Mouse (Mus musculus): Measurements from ENCODE around the gene Slc30a2. TPM values are rescaled to one million over a fixed set of nuclear protein-coding genes. Genes with fewer than 3 reads are reported as not detected.

Slc30a2 gene
- polyA plus RNA-seq, 1 experiment from 2014 or later, result not detected

- 23% methylated on average over 12 of the region's 12 CpGs for WGBS
- H3K4me2 ChIP-seq, result peak overlapping the region; percentile 9; the same call in 1 of the 2 replicates
- H3K4me1 ChIP-seq, result peaks cover 22% of the 10 kb centered on the region
- ATAC-seq (ENCODE audit: low FRiP score), result no peak
- H3K9me3 ChIP-seq, result peaks cover 6% of the 10 kb centered on the region
- no peaks in the 10 kb centered on the region for H3K27me3 ChIP-seq
- no peak overlapping the region for H3K4me3 ChIP-seq (replicated peaks)
- H3K9ac ChIP-seq, result no peak overlapping the region
- no peaks in the 10 kb centered on the region for H3K36me3 ChIP-seq (replicated peaks)
- H3K27ac ChIP-seq, result peak overlapping the region; percentile 21; the same call in 1 of the 2 replicates
Measured at GRCm38 (mm10) chr4:134393026-134393425, 50.0 kb downstream of the Slc30a2 start.

DNA sequence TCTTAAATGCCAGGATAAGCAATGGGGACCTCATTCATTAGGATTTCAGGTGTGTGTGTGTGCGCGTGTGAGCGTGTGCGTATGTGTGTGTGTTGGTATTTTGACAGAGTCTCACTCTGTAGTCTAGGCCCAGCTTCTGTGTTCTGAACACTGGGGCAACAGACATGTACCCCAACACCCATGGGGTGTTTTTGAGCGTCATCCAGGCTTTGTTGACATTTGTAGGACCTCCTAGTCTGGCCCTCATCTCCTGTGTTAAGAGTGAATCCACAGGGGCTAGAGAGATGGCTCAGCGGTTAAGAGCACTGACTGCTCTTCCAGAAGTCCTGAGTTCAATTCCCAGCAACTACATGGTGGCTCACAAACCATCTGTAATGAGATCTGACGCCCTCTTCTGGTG, 52.2 kb downstream of the Slc30a2 start:
- H3K4me3 ChIP-seq (replicated peaks), result no peak overlapping the region
- no peak for ATAC-seq (ENCODE audit: low FRiP score)
- H3K9ac ChIP-seq, result no peak overlapping the region
- no peaks in the 10 kb centered on the region for H3K36me3 ChIP-seq (replicated peaks)
- 91% methylated on average over 7 of the region's 7 CpGs for WGBS
- H3K4me2 ChIP-seq, result no peak overlapping the region
- no peak overlapping the region for H3K27ac ChIP-seq
- H3K27me3 ChIP-seq, result no peaks in the 10 kb centered on the region
- peaks cover 6% of the 10 kb centered on the region for H3K9me3 ChIP-seq
- H3K4me1 ChIP-seq, result peaks cover 25% of the 10 kb centered on the region

- peaks cover 5% of the 10 kb centered on the region for H3K9me3 ChIP-seq
- peak; percentile 97 for ATAC-seq (ENCODE audit: low FRiP score)
- WGBS, result under 1% methylated on average over 31 of the region's 31 CpGs
- H3K27ac ChIP-seq, result peak within 1 kb of the TSS; percentile 53; the same call in 1 of the 2 replicates
- no peaks in the 10 kb centered on the region for H3K36me3 ChIP-seq (replicated peaks)
- no peaks in the 10 kb centered on the region for H3K27me3 ChIP-seq
- H3K4me1 ChIP-seq, result peaks cover 35% of the 10 kb centered on the region
- H3K4me2 ChIP-seq, result peak within 1 kb of the TSS; percentile 89
- H3K9ac ChIP-seq, result peak within 1 kb of the TSS; percentile 69
- H3K4me3 ChIP-seq (replicated peaks), result peak within 1 kb of the TSS; percentile 53
Measured at GRCm38 (mm10) chr4:134395977-134396825, 53.2 kb downstream of the Slc30a2 start, which contains the start of gene Pafah2. Pafah2 (plus strand) TSS chr4:134396320.

- H3K4me2 ChIP-seq, result peak overlapping the region; percentile 89
- peak overlapping the region; percentile 53 for H3K4me3 ChIP-seq (replicated peaks)
- 0 out of 2 replicates have a peak overlapping the region, but pooled peaks have one; percentile 53 for H3K27ac ChIP-seq
- H3K36me3 ChIP-seq (replicated peaks), result no peaks in the 10 kb centered on the region
- peak overlapping the region; percentile 69 for H3K9ac ChIP-seq
- 28% methylated on average over 7 of the region's 7 CpGs for WGBS
- H3K4me1 ChIP-seq, result peaks cover 44% of the 10 kb centered on the region
- H3K27me3 ChIP-seq, result no peaks in the 10 kb centered on the region
- no peak for ATAC-seq (ENCODE audit: low FRiP score)
- H3K9me3 ChIP-seq, result no peaks in the 10 kb centered on the region
Measured at GRCm38 (mm10) chr4:134397121-134397520, 54.1 kb downstream of the Slc30a2 start.

GRCm38 (mm10) chr4:134397732-134398131, 54.8 kb downstream of the Slc30a2 start:
- peaks cover 40% of the 10 kb centered on the region for H3K4me1 ChIP-seq

DNA sequence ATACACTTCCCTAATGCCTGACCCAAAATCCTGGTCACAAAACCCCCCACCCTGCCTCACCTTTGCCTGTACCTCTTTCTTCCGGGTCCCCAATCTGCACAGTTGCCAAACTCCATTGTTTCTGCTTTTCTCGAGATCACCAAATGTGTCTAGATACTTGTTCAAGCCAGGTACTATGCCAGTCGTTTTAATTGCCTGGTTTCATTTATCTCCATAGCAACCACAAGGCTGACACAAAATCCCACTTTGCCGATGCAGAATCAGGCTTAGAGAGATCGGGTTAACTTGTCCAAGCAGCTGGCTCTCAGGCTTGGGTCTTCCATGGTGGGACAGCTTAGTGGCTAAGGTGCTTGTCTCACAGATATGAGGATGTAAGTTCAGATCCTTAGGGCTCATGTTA, 57.2 kb downstream of the Slc30a2 start:
- no peak overlapping the region for H3K4me3 ChIP-seq (replicated peaks)
- H3K9me3 ChIP-seq, result no peaks in the 10 kb centered on the region
- H3K27me3 ChIP-seq, result no peaks in the 10 kb centered on the region
- 0 out of 2 replicates have a peak overlapping the region, but pooled peaks have one; percentile 19 for H3K27ac ChIP-seq
- peaks cover 45% of the 10 kb centered on the region for H3K4me1 ChIP-seq
- no peaks in the 10 kb centered on the region for H3K36me3 ChIP-seq (replicated peaks)
- H3K9ac ChIP-seq, result no peak overlapping the region
- H3K4me2 ChIP-seq, result peak overlapping the region; percentile 63; the same call in 1 of the 2 replicates
- ATAC-seq (ENCODE audit: low FRiP score), result no peak
- 15% methylated on average over 5 of the region's 5 CpGs for WGBS

More at GRCm38 (mm10) chr4:134397732-134398131, 54.8 kb downstream of the Slc30a2 start:
- Histone ChIP-seq H3K36me3 (replicated peaks) (no peaks in the 10 kb centered on the region), H3K4me2 (0 out of 2 replicates have a peak overlapping the region, but pooled peaks have one; percentile 89), H3K9me3 (no peaks in the 10 kb centered on the region), H3K27me3 (no peaks in the 10 kb centered on the region), H3K4me3 (replicated peaks) (no peak overlapping the region), H3K9ac (no peak overlapping the region), H3K27ac (no peak overlapping the region)
- ATAC-seq (ENCODE audit: low FRiP score), result no peak
- WGBS, result 83% methylated on average over 9 of the region's 9 CpGs

DNA sequence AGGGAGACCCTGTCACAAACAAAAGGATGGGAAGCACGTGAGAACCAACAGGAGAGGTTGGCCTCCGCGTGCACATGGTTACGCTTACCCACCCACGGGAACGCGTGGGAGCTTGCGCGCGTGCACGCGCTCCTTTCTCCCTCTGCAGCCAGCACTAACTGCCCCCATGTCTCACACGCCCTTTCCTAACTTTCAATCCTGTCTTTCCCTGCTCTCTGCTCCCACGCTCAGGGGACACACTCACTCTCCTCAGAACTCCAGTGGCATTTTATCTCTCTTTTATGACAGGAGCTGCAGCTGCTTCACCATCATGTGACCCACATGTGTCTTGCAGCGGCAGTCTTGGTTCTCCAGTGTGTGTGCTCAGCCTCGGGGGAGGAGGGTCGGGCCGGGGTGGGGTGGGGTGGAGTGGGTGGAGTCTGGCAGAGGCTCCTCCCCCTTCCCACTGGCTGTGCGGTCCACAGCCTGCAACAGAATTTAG, 58.2 kb downstream of the Slc30a2 start:
- H3K4me2 ChIP-seq, result peak overlapping the region; percentile 63
- peak overlapping the region; percentile 38 for H3K4me3 ChIP-seq (replicated peaks)
- no peaks in the 10 kb centered on the region for H3K9me3 ChIP-seq
- no peaks in the 10 kb centered on the region for H3K27me3 ChIP-seq
- H3K36me3 ChIP-seq (replicated peaks), result no peaks in the 10 kb centered on the region
- ATAC-seq (ENCODE audit: low FRiP score), result peak; percentile 85
- 9% methylated on average over 19 of the region's 19 CpGs for WGBS
- H3K9ac ChIP-seq, result peak overlapping the region; percentile 50
- peak overlapping the region; percentile 56; the same call in 1 of the 2 replicates for H3K27ac ChIP-seq
- peaks cover 45% of the 10 kb centered on the region for H3K4me1 ChIP-seq

DNA sequence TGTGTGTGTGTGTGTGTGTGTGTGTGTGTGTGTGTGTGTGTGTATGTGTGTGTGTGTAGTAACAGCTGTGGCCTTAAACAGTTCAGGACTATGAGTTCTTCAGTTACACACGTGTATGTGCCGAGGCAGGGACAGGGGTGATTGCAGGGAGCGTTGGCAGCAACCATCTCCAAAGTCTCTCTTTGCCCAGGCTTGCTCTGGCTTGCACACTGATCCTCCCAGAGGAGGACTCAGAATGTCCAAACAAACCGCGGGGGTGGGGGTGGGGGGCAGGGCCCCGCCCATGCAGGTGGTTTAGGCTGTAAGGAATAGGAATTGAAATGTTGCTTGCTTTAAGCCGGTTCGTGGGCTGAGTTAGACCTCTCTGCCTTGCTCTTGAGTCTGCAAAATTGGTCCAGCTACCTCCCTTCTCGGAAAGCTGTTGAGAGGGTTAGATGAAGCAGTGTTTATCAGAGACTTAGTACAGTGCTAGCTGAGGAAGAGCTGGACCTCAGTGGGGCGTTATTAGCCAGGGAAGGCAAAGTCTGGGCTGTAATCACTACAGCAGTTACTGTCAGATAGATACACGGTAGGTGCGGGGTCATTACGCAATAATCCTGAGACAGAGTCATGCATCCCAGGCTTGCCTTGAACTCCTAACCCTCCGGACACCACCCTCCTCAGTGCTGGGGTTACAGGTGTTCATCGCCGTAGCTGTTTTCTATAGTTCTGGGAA, 59.0 kb downstream of the Slc30a2 start:
- 0 out of 2 replicates have a peak overlapping the region, but pooled peaks have one; percentile 50 for H3K9ac ChIP-seq
- H3K36me3 ChIP-seq (replicated peaks), result no peaks in the 10 kb centered on the region
- peaks cover 38% of the 10 kb centered on the region for H3K4me1 ChIP-seq
- peak overlapping the region; percentile 63; the same call in 1 of the 2 replicates for H3K4me2 ChIP-seq
- no peak overlapping the region for H3K4me3 ChIP-seq (replicated peaks)
- H3K9me3 ChIP-seq, result no peaks in the 10 kb centered on the region
- H3K27ac ChIP-seq, result 0 out of 2 replicates have a peak overlapping the region, but pooled peaks have one; percentile 56
- no peaks in the 10 kb centered on the region for H3K27me3 ChIP-seq
- 73% methylated on average over 16 of the region's 16 CpGs for WGBS
- 0 out of 2 replicates have a peak, but pooled peaks have one; percentile 34 for ATAC-seq (ENCODE audit: low FRiP score)

DNA sequence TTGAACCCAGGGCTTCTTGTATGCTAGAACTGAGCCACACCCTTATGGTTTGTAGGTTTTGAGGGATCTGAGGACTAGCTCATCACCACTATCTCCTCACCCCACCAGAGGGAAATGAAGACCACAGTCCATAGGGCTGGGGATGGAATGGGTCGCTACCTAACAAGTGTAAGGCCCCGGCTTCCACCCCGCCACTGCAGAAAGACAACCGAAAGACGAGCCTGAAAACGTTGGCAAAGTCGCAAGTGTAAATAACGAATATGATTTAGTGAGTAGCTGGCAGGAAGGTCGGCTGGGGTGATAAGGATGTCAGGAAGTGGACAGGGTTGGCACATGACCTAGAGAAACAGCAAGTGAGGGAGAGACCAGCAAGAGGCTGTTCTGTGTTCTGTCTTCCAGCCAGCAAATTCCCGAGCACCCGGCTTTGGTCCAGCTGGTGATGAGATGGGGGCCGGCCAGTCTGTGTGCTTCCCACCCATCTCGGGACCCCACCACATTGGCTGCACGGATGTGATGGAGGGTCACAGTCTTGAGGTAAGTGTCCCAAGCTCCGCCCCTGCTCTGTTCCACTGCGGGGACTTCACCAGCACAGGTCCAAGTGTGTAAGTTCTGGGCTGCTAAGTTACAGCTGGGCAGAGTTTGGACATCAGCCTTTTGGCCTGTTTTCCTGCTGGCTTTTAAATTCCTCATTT, 59.7 kb downstream of the Slc30a2 start:
- H3K27me3 ChIP-seq, result no peaks in the 10 kb centered on the region
- H3K9ac ChIP-seq, result no peak overlapping the region
- H3K4me2 ChIP-seq, result no peak overlapping the region
- peaks cover 31% of the 10 kb centered on the region for H3K4me1 ChIP-seq
- no peaks in the 10 kb centered on the region for H3K36me3 ChIP-seq (replicated peaks)
- H3K27ac ChIP-seq, result no peak overlapping the region
- no peak overlapping the region for H3K4me3 ChIP-seq (replicated peaks)
- 85% methylated on average over 16 of the region's 16 CpGs for WGBS
- no peaks in the 10 kb centered on the region for H3K9me3 ChIP-seq
- ATAC-seq (ENCODE audit: low FRiP score), result no peak

DNA sequence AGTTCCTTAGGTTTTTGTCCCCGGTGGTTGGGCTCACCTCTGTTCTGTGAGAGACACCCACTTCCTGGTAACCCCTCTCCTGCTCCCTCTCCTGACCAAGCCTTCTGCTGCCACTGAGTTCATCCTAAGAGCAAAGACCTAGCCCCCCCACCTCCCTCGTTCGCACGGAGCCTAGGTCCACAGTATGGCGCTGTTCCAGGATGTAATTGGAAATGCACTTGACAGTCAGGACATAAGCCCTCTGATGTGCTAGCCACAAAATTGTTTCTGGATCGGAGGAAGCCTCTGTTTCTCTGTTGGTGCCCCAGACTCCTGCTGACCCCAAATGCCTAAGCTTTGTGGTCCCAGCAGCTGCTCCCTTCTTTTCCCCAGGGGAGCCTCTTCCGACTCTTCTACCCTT, 60.7 kb downstream of the Slc30a2 start:
- no peak for ATAC-seq (ENCODE audit: low FRiP score)
- Histone ChIP-seq H3K4me3 (replicated peaks) (no peak overlapping the region), H3K9ac (no peak overlapping the region), H3K36me3 (replicated peaks) (no peaks in the 10 kb centered on the region), H3K4me1 (peaks cover 29% of the 10 kb centered on the region), H3K9me3 (no peaks in the 10 kb centered on the region), H3K27me3 (no peaks in the 10 kb centered on the region), H3K27ac (0 out of 2 replicates have a peak overlapping the region, but pooled peaks have one; percentile 10), H3K4me2 (no peak overlapping the region)
- WGBS, result 66% methylated on average over 7 of the region's 7 CpGs
